8 mouse cellular contexts compared by ENCODE assay signal in genomic region chr3:87987633-87988032, GRCm38 (mm10). TPM values are rescaled to one million over a fixed set of nuclear protein-coding genes. Genes with fewer than 3 reads are reported as not detected.
DNase-seq lines count a peak whose midpoint lies in the region; ATAC-seq and TF ChIP-seq lines count a peak whose summit lies in the region.

No protein-coding gene starts in this region.

- WGBS in heart, embryonic 12.5 days: 1% methylated on average over 15 of the region's 15 CpGs
- WGBS in heart, embryonic 14.5 days: 1% methylated on average over 15 of the region's 15 CpGs
- WGBS in liver, adult 2 months: 4% methylated on average over 15 of the region's 15 CpGs
- under 1% methylated on average over 15 of the region's 15 CpGs for whole genome bisulfite sequencing in neural tube, embryonic 11.5 days

- peak; percentile 68; the same call in 1 of the 2 replicates for TF ChIP-seq POLR2A in brain, embryonic 14.5 days (IDR thresholded peaks at IDR 0.05; ENCODE audit: borderline replicate concordance, extremely low read depth, insufficient read depth, insufficient read length, poor library complexity, severe bottlenecking)
- TF ChIP-seq POLR2A in liver, adult 2 months (IDR thresholded peaks at IDR 0.05; ENCODE audit: extremely low read depth, insufficient read depth, low read length): no peak

- no peaks in the 10 kb centered on the region for H3K9me3 ChIP-seq in heart, embryonic 12.5 days (replicated peaks)
- H3K9me3 ChIP-seq in heart, embryonic 14.5 days (ENCODE audit: control insufficient read depth, low read length): no peaks in the 10 kb centered on the region
- no peaks in the 10 kb centered on the region for H3K9me3 ChIP-seq in neural tube, embryonic 11.5 days (ENCODE audit: control insufficient read depth, low read length)

- peak overlapping the region; percentile 70 for H3K4me2 ChIP-seq in heart, embryonic 12.5 days
- H3K4me2 ChIP-seq in heart, embryonic 14.5 days (ENCODE audit: low read length): peak overlapping the region; percentile 67
- H3K4me2 ChIP-seq in neural tube, embryonic 11.5 days (ENCODE audit: low read depth): peak overlapping the region; percentile 73

- peak overlapping the region; percentile 51 for H3K9ac ChIP-seq in heart, embryonic 12.5 days
- H3K9ac ChIP-seq in heart, embryonic 14.5 days (ENCODE audit: low read length): peak overlapping the region; percentile 56
- H3K9ac ChIP-seq in liver, adult 2 months (ENCODE audit: low read depth, low read length): no peak overlapping the region
- peak overlapping the region; percentile 24 for H3K9ac ChIP-seq in neural tube, embryonic 11.5 days (ENCODE audit: low read length)

- H3K36me3 ChIP-seq in heart, embryonic 12.5 days: no peaks in the 10 kb centered on the region
- H3K36me3 ChIP-seq in heart, embryonic 14.5 days (ENCODE audit: control insufficient read depth, insufficient read depth, low read length): no peaks in the 10 kb centered on the region
- no peaks in the 10 kb centered on the region for H3K36me3 ChIP-seq in liver, adult 2 months (ENCODE audit: control insufficient read depth, insufficient read depth, low read length)
- H3K36me3 ChIP-seq in neural tube, embryonic 11.5 days (ENCODE audit: control insufficient read depth, insufficient read depth, low read length): no peaks in the 10 kb centered on the region

- peaks cover 42% of the 10 kb centered on the region for H3K27me3 ChIP-seq in heart, embryonic 12.5 days (replicated peaks)
- H3K27me3 ChIP-seq in heart, embryonic 14.5 days (ENCODE audit: control insufficient read depth, insufficient read depth, low read length): peaks cover 40% of the 10 kb centered on the region
- peaks cover 6% of the 10 kb centered on the region; the same call in 1 of the 2 replicates for H3K27me3 ChIP-seq in liver, adult 2 months (ENCODE audit: control insufficient read depth, insufficient read depth, low read length)
- H3K27me3 ChIP-seq in neural tube, embryonic 11.5 days (ENCODE audit: control insufficient read depth, insufficient read depth, low read length): 0 out of 2 replicates have a peak, but pooled peaks cover 8% of the 10 kb centered on the region

- no peak for TF ChIP-seq CTCF in brain, embryonic 14.5 days (IDR thresholded peaks at IDR 0.05; ENCODE audit: borderline replicate concordance, extremely low read depth, insufficient read depth, insufficient read length)
- TF ChIP-seq CTCF in liver, adult 2 months (IDR thresholded peaks at IDR 0.05; ENCODE audit: low read depth, low read length): no peak

- ATAC-seq in heart, embryonic 12.5 days (ENCODE audit: insufficient number of reproducible peaks, low FRiP score): peak; percentile 31
- ATAC-seq in heart, embryonic 14.5 days (ENCODE audit: insufficient number of reproducible peaks, insufficient read depth, low FRiP score, low read depth): no peak
- peak; percentile 52 for ATAC-seq in neural tube, embryonic 11.5 days (ENCODE audit: insufficient read depth, low FRiP score, low TSS enrichment)

- H3K4me1 ChIP-seq in heart, embryonic 12.5 days (replicated peaks): peaks cover 56% of the 10 kb centered on the region
- peaks cover 42 to 53% of the 10 kb centered on the region in 2 experiments for H3K4me1 ChIP-seq in heart, embryonic 14.5 days (ENCODE audit: control insufficient read depth in 2 of 2, insufficient read depth in 2 of 2, low read length in 2 of 2)
- peaks cover 7% of the 10 kb centered on the region; the same call in 1 of the 2 replicates for H3K4me1 ChIP-seq in liver, adult 2 months (ENCODE audit: control insufficient read depth, insufficient read depth, low read length)
- peaks cover 42% of the 10 kb centered on the region for H3K4me1 ChIP-seq in neural tube, embryonic 11.5 days (ENCODE audit: control insufficient read depth, insufficient read depth, low read length)

- H3K79me2 ChIP-seq in liver, adult 2 months (ENCODE audit: control insufficient read depth, insufficient read depth, low read length): no peaks in the 10 kb centered on the region

- peak overlapping the region; percentile 38 for H3K4me3 ChIP-seq in heart, embryonic 12.5 days
- H3K4me3 ChIP-seq in heart, embryonic 14.5 days (ENCODE audit: control insufficient read depth in 1 of 2, insufficient read depth in 1 of 2, low read depth in 1 of 2, low read length in 2 of 2): peak overlapping the region; percentile 33 to 34
- peak overlapping the region; percentile 8; the same call in 1 of the 2 replicates for H3K4me3 ChIP-seq in liver, adult 2 months (ENCODE audit: insufficient read depth, low read depth, low read length)
- peak overlapping the region; percentile 20 for H3K4me3 ChIP-seq in neural tube, embryonic 11.5 days (ENCODE audit: low read depth, low read length)

- no peak overlapping the region for H3K27ac ChIP-seq in heart, embryonic 12.5 days (ENCODE audit: poor library complexity, severe bottlenecking)
- H3K27ac ChIP-seq in heart, embryonic 14.5 days (replicated peaks in 1 of 2; ENCODE audit: control insufficient read depth in 1 of 2, insufficient read depth in 1 of 2, low read depth in 2 of 2, low read length in 2 of 2): peak overlapping the region in 1 of 2 experiments; percentile 84; a peak in 1 of 4 replicates
- H3K27ac ChIP-seq in liver, adult 2 months (replicated peaks; ENCODE audit: insufficient read depth, low read depth, low read length): no peak overlapping the region
- H3K27ac ChIP-seq in neural tube, embryonic 11.5 days (ENCODE audit: low read depth, low read length): peak overlapping the region; percentile 15; the same call in 1 of the 2 replicates

- intact Hi-C loops in heart, postnatal 36 days (cut with DNase I): loop anchor here (1.0 kb wide), 2 partner anchors 17 to 52 kb away; no protein-coding TSS in a partner anchor

- DNase-seq in heart, postnatal 36 days: no peak
- DNase-seq in brain, embryonic 14.5 days (ENCODE audit: low read depth): peak; percentile 96
- DNase-seq in liver, adult 2 months (ENCODE audit: extremely low read depth, low read depth, low spot score): no peak
- peak; percentile 85 for DNase-seq in neural tube, embryonic 11.5 days (ENCODE audit: low spot score)
- DNase-seq in urinary bladder, postnatal 4 days (ENCODE audit: low spot score in 2 of 2): no peak
- no peak for DNase-seq in left cerebral cortex, adult 9 months (ENCODE audit: low spot score in 2 of 2)

RNA-seq across cellular contexts. Expression of gene Bcan, which starts 12.4 kb away (rescaled TPM):
- 0.09 and 0.15 TPM in 2 replicates for polyA plus RNA-seq in heart, embryonic 12.5 days (2016; fragmentation: Nextera tagmentation; extraction: Ambion mirVana)
- total RNA-seq in heart, postnatal 36 days (2021): under 1 TPM in 1 of 2 experiments, not detected in 1; 0.19 TPM
- polyA plus RNA-seq in brain, embryonic 14.5 days (2012; rRNA removed): 56.8 and 62.0 TPM in 2 replicates
- 0.31 TPM in 1 of 2 replicates, not detected in the other for polyA plus RNA-seq in heart, embryonic 14.5 days (2014; fragmentation: Nextera tagmentation; extraction: Ambion mirVana)
- 0.13 TPM in 1 of 2 replicates, not detected in the other for total RNA-seq in liver, adult 2 months (2014; rRNA removed)
- polyA plus RNA-seq in liver, adult 2 months (2012; rRNA removed): not detected in 2 replicates
- 0.31 and 0.72 TPM in 2 replicates for polyA plus RNA-seq in neural tube, embryonic 11.5 days (2014; fragmentation: Nextera tagmentation; extraction: Ambion mirVana)

RNA-seq across cellular contexts. Expression of gene Nes, which starts 16.8 kb away (rescaled TPM):
- 33.0 and 34.6 TPM in 2 replicates for polyA plus RNA-seq in heart, embryonic 12.5 days (2016; fragmentation: Nextera tagmentation; extraction: Ambion mirVana)
- 10 to 100 TPM; 18.7 to 22.7 TPM for total RNA-seq in heart, postnatal 36 days (2021)
- polyA plus RNA-seq in brain, embryonic 14.5 days (2012; rRNA removed): 29.1 and 44.3 TPM in 2 replicates
- polyA plus RNA-seq in heart, embryonic 14.5 days (2014; fragmentation: Nextera tagmentation; extraction: Ambion mirVana): 9.8 and 10.7 TPM in 2 replicates
- 0.65 and 0.74 TPM in 2 replicates for total RNA-seq in liver, adult 2 months (2014; rRNA removed)
- polyA plus RNA-seq in liver, adult 2 months (2012; rRNA removed): 0.53 and 0.55 TPM in 2 replicates
- 59.5 and 60.2 TPM in 2 replicates for polyA plus RNA-seq in neural tube, embryonic 11.5 days (2014; fragmentation: Nextera tagmentation; extraction: Ambion mirVana)

RNA-seq across cellular contexts. Expression of gene Crabp2, which starts 39.2 kb away (rescaled TPM):
- polyA plus RNA-seq in heart, embryonic 12.5 days (2016; fragmentation: Nextera tagmentation; extraction: Ambion mirVana): 7.3 and 8.0 TPM in 2 replicates
- total RNA-seq in heart, postnatal 36 days (2021): not detected
- polyA plus RNA-seq in brain, embryonic 14.5 days (2012; rRNA removed): 20.0 and 33.4 TPM in 2 replicates
- 1.6 and 2.4 TPM in 2 replicates for polyA plus RNA-seq in heart, embryonic 14.5 days (2014; fragmentation: Nextera tagmentation; extraction: Ambion mirVana)
- not detected in 2 replicates for total RNA-seq in liver, adult 2 months (2014; rRNA removed)
- not detected in 2 replicates for polyA plus RNA-seq in liver, adult 2 months (2012; rRNA removed)
- polyA plus RNA-seq in neural tube, embryonic 11.5 days (2014; fragmentation: Nextera tagmentation; extraction: Ambion mirVana): 565 and 607 TPM in 2 replicates

RNA-seq across cellular contexts. Expression of gene Hapln2, which starts 39.8 kb away (rescaled TPM):
- polyA plus RNA-seq in heart, embryonic 12.5 days (2016; fragmentation: Nextera tagmentation; extraction: Ambion mirVana): 0.08 and 0.17 TPM in 2 replicates
- not detected for total RNA-seq in heart, postnatal 36 days (2021)
- polyA plus RNA-seq in brain, embryonic 14.5 days (2012; rRNA removed): 0.68 and 1.6 TPM in 2 replicates
- 0.58 TPM in 1 of 2 replicates, not detected in the other for polyA plus RNA-seq in heart, embryonic 14.5 days (2014; fragmentation: Nextera tagmentation; extraction: Ambion mirVana)
- not detected in 2 replicates for total RNA-seq in liver, adult 2 months (2014; rRNA removed)
- polyA plus RNA-seq in liver, adult 2 months (2012; rRNA removed): not detected in 2 replicates
- polyA plus RNA-seq in neural tube, embryonic 11.5 days (2014; fragmentation: Nextera tagmentation; extraction: Ambion mirVana): 0.14 TPM in 1 of 2 replicates, not detected in the other

RNA-seq across cellular contexts. Expression of gene Gpatch4, which starts 55.3 kb away (rescaled TPM):
- polyA plus RNA-seq in heart, embryonic 12.5 days (2016; fragmentation: Nextera tagmentation; extraction: Ambion mirVana): 19.2 and 19.7 TPM in 2 replicates
- total RNA-seq in heart, postnatal 36 days (2021): 10 to 100 TPM in 1 of 2 experiments, 1 to 10 TPM in 1; 8.2 to 10.3 TPM
- polyA plus RNA-seq in brain, embryonic 14.5 days (2012; rRNA removed): 8.3 and 15.6 TPM in 2 replicates
- 14.7 and 16.7 TPM in 2 replicates for polyA plus RNA-seq in heart, embryonic 14.5 days (2014; fragmentation: Nextera tagmentation; extraction: Ambion mirVana)
- 4.2 and 5.7 TPM in 2 replicates for total RNA-seq in liver, adult 2 months (2014; rRNA removed)
- polyA plus RNA-seq in liver, adult 2 months (2012; rRNA removed): 4.1 and 4.3 TPM in 2 replicates
- polyA plus RNA-seq in neural tube, embryonic 11.5 days (2014; fragmentation: Nextera tagmentation; extraction: Ambion mirVana): 32.5 and 34.2 TPM in 2 replicates

Comparison
In these comparisons a context has a peak if more than half of its experiments do, and no peak if none do; other contexts are left out.
1. DNase-seq: peak in brain, embryonic 14.5 days (single experiment) and neural tube, embryonic 11.5 days (single experiment); none in heart, postnatal 36 days (0 of 2), liver, adult 2 months (single experiment), urinary bladder, postnatal 4 days (0 of 2) and left cerebral cortex, adult 9 months (0 of 2).
2. RNA of gene Bcan, which starts 12.4 kb away (polyA plus RNA-seq): 56.8 to 62.0 TPM in brain, embryonic 14.5 days; 0.31 to 0.72 TPM in neural tube, embryonic 11.5 days, 0.31 TPM in heart, embryonic 14.5 days, 0.09 to 0.15 TPM in heart, embryonic 12.5 days and not detected in liver, adult 2 months; every median in the first group is over 10 times any median in the second.
3. RNA of gene Crabp2, which starts 39.2 kb away (polyA plus RNA-seq): 565 to 607 TPM in neural tube, embryonic 11.5 days; 20.0 to 33.4 TPM in brain, embryonic 14.5 days, 7.3 to 8.0 TPM in heart, embryonic 12.5 days, 1.6 to 2.4 TPM in heart, embryonic 14.5 days and not detected in liver, adult 2 months; every median in the first group is over 10 times any median in the second.
4. Peak in every context shown above with its lines, with median percentiles within 50 percentile points of each other: H3K4me2 ChIP-seq and H3K4me3 ChIP-seq.